Mouse (Mus musculus) cerebellum, adult 8-10 months (tissue): Measurements from ENCODE around the gene Tas2r123.

Experiments
- DNase-seq: peaks from one replicate; pipeline ENCODE4 v3.0.0; 2022

Gene Tas2r123

GRCm38 (mm10) chr6:132846842-132847241 lies at the start of gene Tas2r123:
TSS of gene Tas2r123 (plus strand) at chr6:132847142.
- no peak for DNase-seq

GRCm38 (mm10) chr6:132802518-132802917 lies 44.4 kb upstream of the Tas2r123 start, which contains the start of gene Tas2r117:
TSS of gene Tas2r117 (plus strand) at chr6:132802818.
- no peak for DNase-seq

GRCm38 (mm10) chr6:132855138-132855537 lies 8.2 kb downstream of the Tas2r123 start, which contains the start of gene Tas2r116:
TSS of gene Tas2r116 (plus strand) at chr6:132855438.
- DNase-seq = no peak

GRCm38 (mm10) chr6:132867708-132868107 lies 20.8 kb downstream of the Tas2r123 start, which contains the start of gene Tas2r110:
TSS of gene Tas2r110 (plus strand) at chr6:132868008.
- no peak for DNase-seq

GRCm38 (mm10) chr6:132892711-132893110 lies 45.8 kb downstream of the Tas2r123 start, which contains the start of gene Tas2r113:
TSS of gene Tas2r113 (plus strand) at chr6:132893011.
- no peak for DNase-seq
